In genomic region chr7:132809721-132810120, GRCm38 (mm10) we compare ENCODE assay signal across 8 mouse cellular contexts. TPM values are rescaled to one million over a fixed set of nuclear protein-coding genes. Genes with fewer than 3 reads are reported as not detected.
DNase-seq lines count a peak whose midpoint lies in the region; ATAC-seq lines count a peak whose summit lies in the region.

No protein-coding gene starts in this region.

- H3K27me3 ChIP-seq in kidney, embryonic 16.5 days (ENCODE audit: insufficient read depth, low read length), result no peaks in the 10 kb centered on the region
- H3K27me3 ChIP-seq in embryonic facial prominence, embryonic 14.5 days (replicated peaks; ENCODE audit: control insufficient read depth, insufficient read depth, low read length), result no peaks in the 10 kb centered on the region
- H3K27me3 ChIP-seq in hindbrain, embryonic 14.5 days (ENCODE audit: control insufficient read depth, insufficient read depth, low read length), result no peaks in the 10 kb centered on the region
- no peaks in the 10 kb centered on the region for H3K27me3 ChIP-seq in midbrain, embryonic 13.5 days

- ATAC-seq in kidney, embryonic 16.5 days (ENCODE audit: low FRiP score, low TSS enrichment), result no peak
- ATAC-seq in embryonic facial prominence, embryonic 14.5 days (ENCODE audit: low read depth), result no peak
- ATAC-seq in hindbrain, embryonic 14.5 days (ENCODE audit: low FRiP score), result no peak
- no peak for ATAC-seq in midbrain, embryonic 13.5 days

- H3K4me3 ChIP-seq in kidney, embryonic 16.5 days (ENCODE audit: low read length), result no peak overlapping the region
- H3K4me3 ChIP-seq in embryonic facial prominence, embryonic 14.5 days (ENCODE audit: low read depth, low read length), result no peak overlapping the region
- no peak overlapping the region for H3K4me3 ChIP-seq in hindbrain, embryonic 14.5 days (replicated peaks; ENCODE audit: low read length)
- 0 out of 2 replicates have a peak overlapping the region, but pooled peaks have one; percentile 3 for H3K4me3 ChIP-seq in midbrain, embryonic 13.5 days (replicated peaks)

- WGBS in kidney, embryonic 16.5 days, result 36% methylated on average over 6 of the region's 6 CpGs
- WGBS in embryonic facial prominence, embryonic 14.5 days, result 32% methylated on average over 6 of the region's 6 CpGs
- 17% methylated on average over 6 of the region's 6 CpGs for WGBS in hindbrain, embryonic 14.5 days
- 16% methylated on average over 6 of the region's 6 CpGs for WGBS in midbrain, embryonic 13.5 days

- DNase-seq in kidney, adult 11 months, result no peak
- no peak for DNase-seq in embryonic facial prominence, embryonic 14.5 days (ENCODE audit: low spot score)
- no peak for DNase-seq in hindbrain, embryonic 14.5 days (ENCODE audit: low spot score)
- no peak for DNase-seq in left cerebral cortex, adult 11 months (ENCODE audit: low spot score)
- DNase-seq in natural killer cell, adult 2 months (ENCODE audit: low spot score in 2 of 2), result no peak
- DNase-seq in right cerebral cortex, postnatal 36 days (ENCODE audit: low spot score in 2 of 2), result no peak

- no peaks in the 10 kb centered on the region for H3K9me3 ChIP-seq in kidney, embryonic 16.5 days (ENCODE audit: low read length)
- H3K9me3 ChIP-seq in embryonic facial prominence, embryonic 14.5 days (ENCODE audit: control insufficient read depth, low read length), result no peaks in the 10 kb centered on the region
- H3K9me3 ChIP-seq in hindbrain, embryonic 14.5 days (ENCODE audit: control insufficient read depth, low read length), result no peaks in the 10 kb centered on the region
- H3K9me3 ChIP-seq in midbrain, embryonic 13.5 days, result no peaks in the 10 kb centered on the region

- H3K4me2 ChIP-seq in kidney, embryonic 16.5 days (replicated peaks; ENCODE audit: low read depth, low read length), result peak overlapping the region; percentile 37
- peak overlapping the region; percentile 38 for H3K4me2 ChIP-seq in embryonic facial prominence, embryonic 14.5 days (ENCODE audit: low read depth, low read length)
- H3K4me2 ChIP-seq in hindbrain, embryonic 14.5 days (replicated peaks), result peak overlapping the region; percentile 31
- peak overlapping the region; percentile 84 for H3K4me2 ChIP-seq in midbrain, embryonic 13.5 days (replicated peaks)

- peaks cover 61% of the 10 kb centered on the region for H3K4me1 ChIP-seq in kidney, embryonic 16.5 days (ENCODE audit: insufficient read depth, low read length)
- H3K4me1 ChIP-seq in embryonic facial prominence, embryonic 14.5 days (ENCODE audit: control insufficient read depth, insufficient read depth, low read length), result peaks cover 45% of the 10 kb centered on the region
- peaks cover 67% of the 10 kb centered on the region for H3K4me1 ChIP-seq in hindbrain, embryonic 14.5 days (replicated peaks; ENCODE audit: control insufficient read depth, insufficient read depth, low read length)
- peaks cover 80% of the 10 kb centered on the region for H3K4me1 ChIP-seq in midbrain, embryonic 13.5 days (replicated peaks)

- 0 out of 2 replicates have a peak overlapping the region, but pooled peaks have one; percentile 27 for H3K9ac ChIP-seq in kidney, embryonic 16.5 days (replicated peaks; ENCODE audit: low read length)
- H3K9ac ChIP-seq in embryonic facial prominence, embryonic 14.5 days (ENCODE audit: low read depth, low read length), result peak overlapping the region; percentile 36; the same call in 1 of the 2 replicates
- no peak overlapping the region for H3K9ac ChIP-seq in hindbrain, embryonic 14.5 days
- H3K9ac ChIP-seq in midbrain, embryonic 13.5 days (replicated peaks), result peak overlapping the region; percentile 53; the same call in 1 of the 2 replicates

- peak overlapping the region; percentile 86 for H3K27ac ChIP-seq in kidney, embryonic 16.5 days (ENCODE audit: low read length)
- peak overlapping the region; percentile 79 for H3K27ac ChIP-seq in embryonic facial prominence, embryonic 14.5 days (replicated peaks; ENCODE audit: low read depth, low read length)
- peak overlapping the region; percentile 41 for H3K27ac ChIP-seq in hindbrain, embryonic 14.5 days
- peak overlapping the region; percentile 84 for H3K27ac ChIP-seq in midbrain, embryonic 13.5 days

- no peaks in the 10 kb centered on the region for H3K36me3 ChIP-seq in kidney, embryonic 16.5 days (ENCODE audit: insufficient read depth, low read length)
- no peaks in the 10 kb centered on the region for H3K36me3 ChIP-seq in embryonic facial prominence, embryonic 14.5 days (ENCODE audit: control insufficient read depth, insufficient read depth, low read length)
- H3K36me3 ChIP-seq in hindbrain, embryonic 14.5 days (replicated peaks; ENCODE audit: control insufficient read depth, insufficient read depth), result no peaks in the 10 kb centered on the region
- no peaks in the 10 kb centered on the region for H3K36me3 ChIP-seq in midbrain, embryonic 13.5 days

RNA-seq across cellular contexts. Expression of gene Fam53b, which starts 4.0 kb away (rescaled TPM):
- 22.5 and 23.3 TPM in 2 replicates for polyA plus RNA-seq in kidney, embryonic 16.5 days (2015; fragmentation: Nextera tagmentation; extraction: Ambion mirVana)
- 16.5 and 21.0 TPM in 2 replicates for polyA plus RNA-seq in embryonic facial prominence, embryonic 14.5 days (2014; fragmentation: Nextera tagmentation; extraction: Ambion mirVana)
- 13.3 and 16.6 TPM in 2 replicates for polyA plus RNA-seq in hindbrain, embryonic 14.5 days (2014; fragmentation: Nextera tagmentation; extraction: Ambion mirVana)
- 21.7 and 23.4 TPM in 2 replicates for polyA plus RNA-seq in midbrain, embryonic 13.5 days (2015; fragmentation: Nextera tagmentation; extraction: Ambion mirVana)

RNA-seq across cellular contexts. Expression of gene Eef1akmt2, which starts 42.8 kb away (rescaled TPM):
- 64.9 and 71.2 TPM in 2 replicates for polyA plus RNA-seq in kidney, embryonic 16.5 days (2015; fragmentation: Nextera tagmentation; extraction: Ambion mirVana)
- 58.5 and 62.2 TPM in 2 replicates for polyA plus RNA-seq in embryonic facial prominence, embryonic 14.5 days (2014; fragmentation: Nextera tagmentation; extraction: Ambion mirVana)
- 85.1 and 86.7 TPM in 2 replicates for polyA plus RNA-seq in hindbrain, embryonic 14.5 days (2014; fragmentation: Nextera tagmentation; extraction: Ambion mirVana)
- polyA plus RNA-seq in midbrain, embryonic 13.5 days (2015; fragmentation: Nextera tagmentation; extraction: Ambion mirVana), result 95.7 and 98.9 TPM in 2 replicates

RNA-seq across cellular contexts. Expression of gene Abraxas2, which starts 49.3 kb away (rescaled TPM):
- 34.2 and 40.8 TPM in 2 replicates for polyA plus RNA-seq in kidney, embryonic 16.5 days (2015; fragmentation: Nextera tagmentation; extraction: Ambion mirVana)
- polyA plus RNA-seq in embryonic facial prominence, embryonic 14.5 days (2014; fragmentation: Nextera tagmentation; extraction: Ambion mirVana), result 38.7 and 39.2 TPM in 2 replicates
- 36.4 and 44.9 TPM in 2 replicates for polyA plus RNA-seq in hindbrain, embryonic 14.5 days (2014; fragmentation: Nextera tagmentation; extraction: Ambion mirVana)
- 37.1 and 41.8 TPM in 2 replicates for polyA plus RNA-seq in midbrain, embryonic 13.5 days (2015; fragmentation: Nextera tagmentation; extraction: Ambion mirVana)

Comparison
In these comparisons a context has a peak if more than half of its experiments do, and no peak if none do; other contexts are left out.
1. H3K4me2 ChIP-seq: peak in every context shown above with its lines; median percentile 84 in midbrain, embryonic 13.5 days; 38 in embryonic facial prominence, embryonic 14.5 days; 37 in kidney, embryonic 16.5 days; 31 in hindbrain, embryonic 14.5 days.